Mouse (Mus musculus): ENCODE results near the gene Kbtbd4.

GRCm38 (mm10) chr2:90903398-90903797 lies 1.1 kb upstream of the Kbtbd4 start:
- TF ChIP-seq CTCF (IDR thresholded peaks at IDR 0.05; ENCODE audit: low read depth) (no peak), EP300 (IDR thresholded peaks at IDR 0.05; ENCODE audit: low read depth) (no peak)

Measured in liver, postnatal 0 days (tissue).